Mouse (Mus musculus) CH12.LX (cell line): ENCODE data around the gene Mllt10. TPM values are rescaled to one million over a fixed set of nuclear protein-coding genes. Genes with fewer than 3 reads are reported as not detected.

Experiments
- DNase-seq: peaks from one replicate; pipeline ENCODE4 v3.0.0-alpha.2; 2013; ENCODE audit errors: extremely low read depth
- H3K27ac ChIP-seq: 2 replicates; pipeline ENCODE4 v1.5.1; 2012; ENCODE audit warnings: low read depth, mild to moderate bottlenecking, control low read depth, moderate library complexity; ENCODE audit not compliant: insufficient read depth
- H3K27me3 ChIP-seq: replicated peaks from 2 replicates; pipeline ENCODE3; 2012; ENCODE audit warnings: inconsistent platforms
- H3K36me3 ChIP-seq, 2 experiments: replicated peaks in 1 of 2; 2 replicates each; pipeline versions ENCODE3 to v1.6.1; 2012; ENCODE audit warnings: inconsistent platforms in 1 of 2, low read length in 1 of 2, mild to moderate bottlenecking in 1 of 2, mixed read lengths in 1 of 2, moderate library complexity in 1 of 2; ENCODE audit not compliant: control insufficient read depth in 1 of 2, insufficient read depth in 1 of 2
- H3K4me1 ChIP-seq, 2 experiments: 2 replicates each; pipeline ENCODE4 v1.6.1; 2012; ENCODE audit warnings: inconsistent platforms in 1 of 2, moderate library complexity in 1 of 2; ENCODE audit not compliant: insufficient read depth in 2 of 2, control insufficient read depth in 1 of 2
- H3K4me2 ChIP-seq: 2 replicates; pipeline ENCODE4 v1.6.1; 2012; ENCODE audit warnings: low read depth, mild to moderate bottlenecking, control low read depth; ENCODE audit not compliant: poor library complexity, insufficient read depth, severe bottlenecking
- H3K4me3 ChIP-seq, 3 experiments: fragments of 150-350 bp in 1 of 3; sonication (generic) in 1 of 3; replicated peaks in 1 of 3; 2 replicates each; pipeline versions ENCODE3 to v1.5.1; 2011 to 2012; ENCODE audit warnings: low read depth in 2 of 3, low read length in 2 of 3, mild to moderate bottlenecking in 2 of 3, moderate library complexity in 2 of 3, control low read depth in 1 of 3, improper control_type of control experiment in 1 of 3, inconsistent platforms in 1 of 3, mixed read lengths in 1 of 3; ENCODE audit not compliant: poor library complexity in 1 of 3
- H3K79me2 ChIP-seq: replicated peaks from 2 replicates; pipeline ENCODE4 v1.6.1; 2012; ENCODE audit warnings: mild to moderate bottlenecking, moderate library complexity; ENCODE audit not compliant: control insufficient read depth, poor library complexity, insufficient read depth, severe bottlenecking; ENCODE audit errors: extremely low read depth
- H3K9ac ChIP-seq: 2 replicates; pipeline ENCODE4 v1.6.1; 2012; ENCODE audit warnings: low read depth, mild to moderate bottlenecking, control low read depth, moderate library complexity; ENCODE audit not compliant: insufficient read depth
- H3K9me3 ChIP-seq: replicated peaks from 2 replicates; pipeline ENCODE3; 2012; ENCODE audit warnings: low read length, inconsistent platforms, mixed read lengths
- CHD2 ChIP-seq: IDR thresholded peaks from 2 replicates; pipeline ENCODE4 v1.6.1; 2011; ENCODE audit warnings: low read length, improper control_type of control experiment
- CTCF ChIP-seq, 2 experiments: IDR thresholded peaks in 1 of 2; conservative IDR thresholded peaks in 1 of 2; 2 replicates each; pipeline ENCODE4 v1.5.1; 2011 to 2012; ENCODE audit warnings: low read depth in 2 of 2, low read length in 2 of 2, improper control_type of control experiment in 1 of 2, inconsistent platforms in 1 of 2, mild to moderate bottlenecking in 1 of 2, moderate library complexity in 1 of 2
- ELF1 ChIP-seq: IDR thresholded peaks from 2 replicates; pipeline ENCODE4 v1.6.1; 2014; ENCODE audit warnings: low read depth, mild to moderate bottlenecking, inconsistent platforms, low read length, improper control_type of control experiment
- ETS1 ChIP-seq: conservative IDR thresholded peaks from 2 replicates; pipeline ENCODE4 v1.6.1; 2012; ENCODE audit warnings: low read depth, mild to moderate bottlenecking, inconsistent platforms, low read length, improper control_type of control experiment, moderate library complexity
- HCFC1 ChIP-seq: IDR thresholded peaks from 2 replicates; pipeline ENCODE4 v1.6.1; 2012; ENCODE audit warnings: low read depth, mild to moderate bottlenecking, inconsistent platforms, low read length, improper control_type of control experiment
- JUND ChIP-seq: conservative IDR thresholded peaks from 2 replicates; pipeline ENCODE4 v1.6.1; 2011; ENCODE audit warnings: low read depth, low read length, improper control_type of control experiment
- KAT2A ChIP-seq: IDR thresholded peaks from 2 replicates; pipeline ENCODE4 v1.6.1; 2012; ENCODE audit warnings: low read length, improper control_type of control experiment, inconsistent platforms; ENCODE audit not compliant: insufficient replicate concordance
- MAZ ChIP-seq: IDR thresholded peaks from 2 replicates; pipeline ENCODE4 v1.6.1; 2012; ENCODE audit warnings: low read depth, mild to moderate bottlenecking, inconsistent platforms, low read length, improper control_type of control experiment, moderate library complexity
- MXI1 ChIP-seq: IDR thresholded peaks from 2 replicates; pipeline ENCODE4 v1.6.1; 2011; ENCODE audit warnings: mild to moderate bottlenecking, low read depth, low read length, improper control_type of control experiment
- MYC ChIP-seq: IDR thresholded peaks from 2 replicates; pipeline ENCODE4 v1.6.1; 2011; ENCODE audit warnings: low read depth, mild to moderate bottlenecking, improper control_type of control experiment, low read length
- POLR2A ChIP-seq: IDR thresholded peaks from 2 replicates; pipeline ENCODE4 v1.6.1; 2011; ENCODE audit warnings: low read depth, mild to moderate bottlenecking, improper control_type of control experiment, low read length
- POLR2AphosphoS2 ChIP-seq: IDR thresholded peaks from 2 replicates; pipeline ENCODE4 v1.6.1; 2011; ENCODE audit warnings: low read depth, low read length, improper control_type of control experiment
- RAD21 ChIP-seq: IDR thresholded peaks from 2 replicates; pipeline ENCODE4 v1.6.1; 2011; ENCODE audit warnings: low read depth, mild to moderate bottlenecking, low read length, improper control_type of control experiment, moderate library complexity
- RCOR1 ChIP-seq: conservative IDR thresholded peaks from 2 replicates; pipeline ENCODE4 v1.6.1; 2012; ENCODE audit warnings: low read depth, mild to moderate bottlenecking, inconsistent platforms, low read length, improper control_type of control experiment
- SMC3 ChIP-seq: IDR thresholded peaks from 2 replicates; pipeline ENCODE4 v1.6.1; 2011; ENCODE audit warnings: low read depth, low read length, improper control_type of control experiment
- USF2 ChIP-seq: conservative IDR thresholded peaks from 2 replicates; pipeline ENCODE4 v1.6.1; 2011; ENCODE audit warnings: low read depth, low read length, improper control_type of control experiment
- ZNF384 ChIP-seq: IDR thresholded peaks from 2 replicates; pipeline ENCODE4 v1.6.1; 2012; ENCODE audit warnings: low read depth, low read length, improper control_type of control experiment, inconsistent platforms
- dilution Hi-C: fragments of 300-500 bp; cut with MboI; formaldehyde crosslinking; loops from 2 replicates; pipeline ENCODE4 v1.14.3; 2020; ENCODE audit warnings: low sequenced_read_pairs; ENCODE audit not compliant: extremely low pct_unique_long_range_greater_than_20kb, extremely low pct_ligation_motif_present
- in situ Hi-C: fragments of 300-500 bp; cut with MboI; formaldehyde crosslinking; loops from 3 replicates; pipeline ENCODE4 v1.14.3; 2019; ENCODE audit warnings: low sequenced_read_pairs, low pct_ligation_motif_present, low pct_unique_long_range_greater_than_20kb, mixed read lengths
- polyA plus RNA-seq: library from polyadenylated mRNA; unstranded; fragments of >175 nt; gene quantifications from 2 replicates; pipeline ENCODE4 v1.2.1, GENCODE M21; 2012; ENCODE audit warnings: low read depth; ENCODE audit not compliant: insufficient read length
- total RNA-seq, 2 experiments: library from RNA; depleted of rRNA; stranded (reverse); fragments of 300-350 nt in 1 of 2; fragments of >200 nt in 1 of 2; gene quantifications; 2 replicates each; pipeline ENCODE4 v1.2.3; 2012 to 2014

Mllt10 gene
- total and polyA plus RNA-seq, 3 experiments, result 22.0 to 39.2 (median 27.2) TPM

- TF ChIP-seq CHD2 (peak; percentile 89), RAD21 (no peak), ETS1 (peak; percentile 47; the same call in 1 of the 2 replicates), JUND (no peak; the same call in 1 of the 2 replicates), POLR2A (peak; percentile 67), KAT2A (no peak), SMC3 (no peak), CTCF (conservative IDR thresholded peaks at IDR 0.05 in 1 of 2, IDR thresholded peaks at IDR 0.05 in 1 of 2; ENCODE audit: low read depth in 2 of 2, low read length in 2 of 2) (no peak)
Observed at GRCm38 (mm10) chr2:18050541-18050985, 4.5 kb upstream of the Mllt10 start (continued).

GRCm38 (mm10) chr2:18051026-18051830, 3.8 kb upstream of the Mllt10 start:
- Histone ChIP-seq H3K4me1 (peaks cover 2 to 35% of the 10 kb centered on the region in 2 experiments; a peak in 2 of 4 replicates), H3K4me3 (no peak overlapping the region), H3K79me2 (no peaks in the 10 kb centered on the region; the same call in 1 of the 2 replicates), H3K9me3 (no peaks in the 10 kb centered on the region), H3K27ac (0 out of 2 replicates have a peak overlapping the region, but pooled peaks have one; percentile 79), H3K9ac (peak overlapping the region; percentile 49), H3K36me3 (no peaks in the 10 kb centered on the region), H3K27me3 (peaks cover 10% of the 10 kb centered on the region), H3K4me2 (peak overlapping the region; percentile 95; the same call in 1 of the 2 replicates)
- in situ Hi-C loops (no loop called here), dilution Hi-C loops (no loop called here)
- DNase-seq, result no peak
- no peak for TF ChIP-seq RAD21
- TF ChIP-seq MYC, result 0 out of 2 replicates have a peak, but pooled peaks have one; percentile 8

GRCm38 (mm10) chr2:18051831-18052170, 3.2 kb upstream of the Mllt10 start:
- Histone ChIP-seq H3K27ac (no peak overlapping the region), H3K9ac (no peak overlapping the region), H3K4me3 (no peak overlapping the region), H3K79me2 (no peaks in the 10 kb centered on the region; the same call in 1 of the 2 replicates), H3K27me3 (peaks cover 4% of the 10 kb centered on the region), H3K9me3 (no peaks in the 10 kb centered on the region), H3K4me2 (no peak overlapping the region), H3K36me3 (no peaks in the 10 kb centered on the region), H3K4me1 (peaks cover 2 to 31% of the 10 kb centered on the region in 2 experiments; a peak in 2 of 4 replicates)
- TF ChIP-seq USF2 (no peak), ZNF384 (no peak), MXI1 (no peak), HCFC1 (no peak), RCOR1 (no peak), CTCF (conservative IDR thresholded peaks at IDR 0.05 in 1 of 2, IDR thresholded peaks at IDR 0.05 in 1 of 2; ENCODE audit: low read depth in 2 of 2, low read length in 2 of 2) (no peak), POLR2AphosphoS2 (no peak), MAZ (no peak), KAT2A (no peak), JUND (no peak), CHD2 (no peak), ELF1 (no peak)
- dilution Hi-C loops (no loop called here), in situ Hi-C loops (no loop called here)
- DNase-seq, result no peak
